Mouse (Mus musculus) bone marrow, adult 2 months (tissue): ENCODE measurements around the gene Ilkap. TPM values are rescaled to one million over a fixed set of nuclear protein-coding genes. Genes with fewer than 3 reads are reported as not detected.

Experiments used
- H3K27ac ChIP-seq: fragments of 200-500 bp; 2 replicates; pipeline ENCODE4 v1.5.1; 2012; ENCODE audit warnings: low read depth, mild to moderate bottlenecking, control low read depth, inconsistent platforms, low read length; ENCODE audit not compliant: control insufficient read depth, poor library complexity, insufficient read depth
- H3K4me1 ChIP-seq: fragments of 200-500 bp; 2 replicates; pipeline ENCODE4 v1.6.1; 2011; ENCODE audit warnings: low read length; ENCODE audit not compliant: control insufficient read depth, insufficient read depth
- H3K4me3 ChIP-seq: fragments of 200-500 bp; replicated peaks from 2 replicates; pipeline ENCODE3; 2011; ENCODE audit warnings: mild to moderate bottlenecking, low read depth, low read length, control low read depth; ENCODE audit not compliant: control insufficient read depth
- CTCF ChIP-seq: fragments of 200-500 bp; IDR thresholded peaks from 2 replicates; pipeline ENCODE4 v1.5.1; 2011; ENCODE audit warnings: low read length, control low read depth; ENCODE audit not compliant: control insufficient read depth, insufficient read depth
- POLR2A ChIP-seq: fragments of 200-500 bp; IDR thresholded peaks from 2 replicates; pipeline ENCODE4 v1.6.1; 2011; ENCODE audit warnings: low read depth, mild to moderate bottlenecking, control low read depth, low read length, borderline replicate concordance; ENCODE audit not compliant: control insufficient read depth
- WGBS: fragments of 180-500 bp; shearing (Covaris S2); methylation state at CpG from one replicate; pipeline ENCODE4 v1.1.7; 2018; 5-methylcytosine and 5-hydroxymethylcytosine counted together
- polyA plus RNA-seq: library from polyadenylated mRNA; stranded (reverse); fragments of >200 nt; gene quantifications from 2 replicates; pipeline ENCODE4 v1.2.4, GENCODE M21; 2011; ENCODE audit warnings: low replicate concordance; ENCODE audit not compliant: missing spikeins, insufficient read depth, insufficient read length

Ilkap gene
- polyA plus RNA-seq, 1 experiment = 202 TPM

DNA sequence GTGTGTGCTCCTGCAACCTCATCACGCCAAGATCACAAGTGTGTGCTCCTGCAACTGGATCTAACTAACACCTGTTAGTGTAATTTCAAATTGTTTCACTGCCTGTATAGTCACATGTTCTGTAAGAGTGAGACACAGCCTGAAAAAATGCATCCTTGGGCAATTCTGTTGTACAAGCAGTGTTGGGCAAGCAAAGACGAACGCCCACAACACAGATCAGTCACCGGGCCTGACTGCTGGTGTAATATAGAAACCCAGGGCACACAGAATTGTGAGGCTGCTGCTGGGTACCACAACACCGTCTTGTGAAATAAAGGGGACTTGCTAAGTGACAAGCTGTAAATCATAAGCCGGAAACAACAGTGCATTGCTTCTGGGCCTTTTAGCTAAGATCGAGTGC, 39.0 kb upstream of the Ilkap start:
- H3K4me1 ChIP-seq = peaks cover 6% of the 10 kb centered on the region
- H3K4me3 ChIP-seq = no peak overlapping the region
- TF ChIP-seq CTCF (no peak), POLR2A (no peak)
- H3K27ac ChIP-seq = peak overlapping the region; percentile 49; the same call in 1 of the 2 replicates
- WGBS = 40% methylated on average over 7 of the region's 7 CpGs

DNA sequence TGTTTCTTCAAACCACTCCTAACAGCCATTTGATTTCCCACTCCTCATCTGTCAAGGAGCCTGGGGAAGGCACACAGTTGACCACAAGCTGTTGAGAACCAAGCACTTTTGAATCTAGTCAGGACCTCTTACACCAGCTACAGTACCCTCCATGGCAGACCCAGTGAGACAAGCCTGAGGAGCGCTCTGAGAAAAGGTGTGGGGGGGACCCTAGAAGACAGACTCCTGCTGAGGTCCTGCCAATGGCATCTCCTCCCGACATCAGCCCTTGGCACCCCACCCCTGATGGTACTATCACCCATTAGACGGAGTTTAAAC, 38.4 kb upstream of the Ilkap start:
- Histone ChIP-seq H3K27ac (0 out of 2 replicates have a peak overlapping the region, but pooled peaks have one; percentile 17), H3K4me1 (peaks cover 6% of the 10 kb centered on the region), H3K4me3 (no peak overlapping the region)
- 77% methylated on average over 3 of the region's 3 CpGs for WGBS
- no peak for TF ChIP-seq CTCF
- TF ChIP-seq POLR2A = no peak

DNA sequence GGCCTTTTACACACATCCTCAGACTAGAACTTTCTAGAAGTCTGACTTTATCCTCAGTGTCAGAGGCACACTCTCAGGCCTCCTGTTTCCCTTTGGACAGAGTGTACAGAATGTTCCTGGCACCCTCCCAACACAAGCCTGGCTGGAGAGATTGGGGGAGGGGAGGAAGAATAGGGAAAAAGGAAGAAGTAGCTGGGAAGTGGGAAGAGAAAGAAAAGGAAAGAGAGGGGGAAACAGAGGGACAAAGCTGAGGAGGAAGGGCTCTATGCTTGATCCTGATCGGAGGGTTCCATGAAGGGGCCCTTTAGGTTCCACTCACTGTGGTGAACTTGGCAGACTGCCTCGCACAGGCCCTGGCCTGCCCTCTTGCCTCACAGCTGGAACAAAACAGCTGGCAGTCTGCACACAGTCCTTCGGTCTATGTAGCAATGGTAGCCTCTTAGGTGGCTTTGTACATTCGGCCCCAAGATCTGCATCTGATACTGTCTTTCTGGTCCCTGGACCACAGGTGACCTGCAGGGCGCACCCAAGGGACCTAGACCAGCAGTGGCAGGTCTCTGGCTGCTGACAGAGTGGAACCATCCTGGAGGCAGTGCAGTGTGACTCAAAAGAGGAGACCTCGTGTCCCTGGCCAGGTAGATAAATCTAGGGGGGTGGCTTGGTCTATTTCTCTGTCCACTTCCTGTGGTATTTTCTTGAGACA, 37.9 kb upstream of the Ilkap start:
- TF ChIP-seq CTCF = no peak
- TF ChIP-seq POLR2A = no peak
- Histone ChIP-seq H3K4me3 (no peak overlapping the region), H3K4me1 (peaks cover 6% of the 10 kb centered on the region), H3K27ac (no peak overlapping the region)
- 32% methylated on average over 6 of the region's 6 CpGs for whole genome bisulfite sequencing

DNA sequence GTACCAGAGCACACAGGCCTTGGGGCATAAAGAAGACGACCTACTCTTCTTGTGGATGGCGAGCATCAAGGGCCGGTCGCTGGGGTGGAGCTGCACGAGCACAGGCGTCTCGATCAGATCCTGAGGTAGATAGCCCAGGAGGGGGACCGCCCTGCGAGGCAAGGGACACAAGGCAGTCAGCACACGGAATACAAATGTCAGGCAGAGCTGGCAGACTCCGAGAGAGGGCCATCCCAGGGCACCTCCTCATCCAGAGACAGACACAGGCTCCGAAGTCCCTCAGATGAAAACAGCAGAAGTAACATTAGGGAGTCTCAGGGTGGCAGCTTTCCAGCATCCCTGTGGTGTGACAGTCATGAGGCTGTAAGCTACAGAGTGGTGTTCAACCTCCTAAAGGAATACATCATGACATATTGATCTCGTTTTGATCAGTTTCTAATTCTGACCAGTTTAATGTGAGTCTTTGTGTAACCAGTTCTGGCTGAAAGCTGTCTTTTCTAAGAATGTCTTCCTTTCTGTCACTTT, 37.1 kb upstream of the Ilkap start:
- TF ChIP-seq CTCF = no peak
- no peak for TF ChIP-seq POLR2A
- Histone ChIP-seq H3K4me1 (peaks cover 6% of the 10 kb centered on the region), H3K4me3 (no peak overlapping the region), H3K27ac (no peak overlapping the region)
- 81% methylated on average over 13 of the region's 13 CpGs for WGBS

DNA sequence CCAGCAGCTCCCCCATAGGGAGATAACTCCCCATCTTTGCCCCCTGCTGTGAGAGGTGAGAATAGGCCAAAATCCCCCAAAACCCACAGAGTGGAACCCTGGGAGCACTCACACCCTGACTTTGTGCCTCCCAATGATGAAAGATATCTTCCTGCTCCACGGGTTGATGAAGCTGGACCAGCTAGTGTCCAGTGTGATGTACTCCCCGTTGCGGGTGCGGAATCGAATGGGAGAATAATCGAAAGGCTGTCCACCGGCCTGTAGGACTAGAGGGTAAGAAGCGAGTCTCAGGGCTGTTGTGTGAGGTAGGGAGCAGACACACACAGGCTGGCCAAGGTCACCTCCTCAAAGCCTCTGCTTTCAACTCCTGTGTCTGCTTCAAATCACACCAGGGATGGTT, 36.3 kb upstream of the Ilkap start:
- TF ChIP-seq POLR2A (no peak), CTCF (no peak)
- H3K27ac ChIP-seq = no peak overlapping the region
- H3K4me3 ChIP-seq = no peak overlapping the region
- 94% methylated on average over 8 of the region's 8 CpGs for WGBS
- H3K4me1 ChIP-seq = peaks cover 6% of the 10 kb centered on the region

DNA sequence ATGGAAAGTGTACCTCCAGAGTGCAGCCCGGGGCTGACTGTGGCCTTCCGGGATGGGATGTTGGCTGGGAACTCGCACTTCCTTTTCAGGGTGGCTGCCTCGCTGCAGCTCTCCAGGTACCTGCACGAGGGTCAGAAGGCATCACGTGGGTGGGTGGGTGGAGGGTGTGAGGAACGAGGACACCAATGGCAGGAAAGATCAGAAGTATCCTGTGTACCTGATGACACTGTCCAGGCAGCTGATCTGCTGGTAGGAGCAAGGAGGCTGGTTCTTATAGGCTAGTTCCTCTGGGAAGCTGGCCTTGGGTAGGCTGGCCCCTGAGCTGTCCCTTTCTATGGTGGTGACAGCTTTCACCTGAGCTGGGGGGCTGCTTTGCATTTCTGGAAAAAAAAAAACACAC, 32.1 kb upstream of the Ilkap start:
- no peak overlapping the region for H3K4me3 ChIP-seq
- TF ChIP-seq POLR2A (no peak), CTCF (no peak)
- WGBS = 87% methylated on average over 7 of the region's 7 CpGs
- H3K27ac ChIP-seq = no peak overlapping the region
- H3K4me1 ChIP-seq = no peaks in the 10 kb centered on the region

DNA sequence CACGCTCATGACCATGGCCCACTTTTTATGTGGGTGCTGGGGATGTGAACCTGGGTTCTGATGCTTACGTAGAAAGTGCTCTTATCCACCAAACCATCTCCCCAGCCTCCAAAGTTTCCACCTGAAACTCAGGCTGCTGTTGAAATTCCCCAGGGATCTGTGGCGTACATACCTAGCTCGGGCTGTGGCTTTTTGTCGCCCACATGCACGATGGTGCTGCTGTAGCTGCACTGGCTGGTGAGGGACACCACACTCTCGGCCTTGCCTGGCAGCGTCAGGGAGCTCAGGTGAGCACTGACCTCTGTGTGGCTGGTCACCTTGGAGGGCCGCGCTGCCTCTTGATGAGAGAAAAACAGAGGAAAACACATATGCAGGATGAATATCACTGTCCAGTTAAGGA, 30.6 kb upstream of the Ilkap start:
- TF ChIP-seq POLR2A = no peak
- TF ChIP-seq CTCF = no peak
- Histone ChIP-seq H3K4me1 (no peaks in the 10 kb centered on the region), H3K27ac (no peak overlapping the region), H3K4me3 (no peak overlapping the region)
- WGBS = 94% methylated on average over 10 of the region's 10 CpGs

DNA sequence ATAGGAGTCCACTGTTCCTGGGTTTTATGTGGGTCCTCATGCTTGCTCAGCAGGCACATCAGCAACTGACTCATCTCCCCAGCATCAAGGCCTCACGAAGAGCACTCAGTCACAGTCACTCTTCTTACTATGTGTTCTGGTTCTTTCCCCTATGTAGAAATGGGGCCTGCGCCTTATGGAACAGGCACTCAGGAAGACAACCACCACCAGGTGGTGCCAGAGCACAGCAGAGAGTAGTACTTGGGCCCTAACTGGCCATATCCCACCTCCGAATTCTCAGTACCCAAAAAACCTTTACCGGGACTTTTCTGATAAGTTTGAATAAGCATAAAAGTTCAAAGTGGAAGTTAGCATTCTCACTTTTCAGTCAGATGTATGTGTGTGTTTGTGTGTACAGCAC, 30.0 kb upstream of the Ilkap start:
- 44% methylated on average over 4 of the region's 4 CpGs for WGBS
- Histone ChIP-seq H3K4me1 (no peaks in the 10 kb centered on the region), H3K4me3 (no peak overlapping the region), H3K27ac (no peak overlapping the region)
- no peak for TF ChIP-seq POLR2A
- TF ChIP-seq CTCF = peak; percentile 91
